Mouse (Mus musculus): ENCODE measurements around the gene Slc7a11.

GRCm38 (mm10) chr3:49960581-49960980 lies 482.8 kb downstream of the Slc7a11 start:
- no peak for TF ChIP-seq POLR2A (IDR thresholded peaks at IDR 0.05; ENCODE audit: low read depth, low read length)
- no peak for TF ChIP-seq CTCF (IDR thresholded peaks at IDR 0.05; ENCODE audit: extremely low read depth, insufficient read depth, insufficient read length, insufficient replicate concordance)
